Mouse (Mus musculus) cerebellum, adult 2 months (tissue): ENCODE measurements around the gene 2410004P03Rik.

Experiments used
- CTCF ChIP-seq: fragments of 200-500 bp; IDR thresholded peaks from 2 replicates; pipeline ENCODE4 v1.5.1; 2011; ENCODE audit warnings: low read depth, mild to moderate bottlenecking, control low read depth, low read length, moderate library complexity, borderline replicate concordance; ENCODE audit not compliant: insufficient read depth
- POLR2A ChIP-seq: fragments of 200-500 bp; IDR thresholded peaks from 2 replicates; pipeline ENCODE4 v1.6.1; 2011; ENCODE audit warnings: low read length, control low read depth, borderline replicate concordance; ENCODE audit not compliant: insufficient read depth

- TF ChIP-seq POLR2A (no peak), CTCF (no peak)
Measured at GRCm38 (mm10) chr12:17039415-17039814, 27.9 kb upstream of the 2410004P03Rik start.
